Mouse (Mus musculus) MEL (cell line): Measurements from ENCODE around the gene Tiprl. TPM values are rescaled to one million over a fixed set of nuclear protein-coding genes. Genes with fewer than 3 reads are reported as not detected.

Experiments
- DNase-seq: peaks from one replicate; pipeline ENCODE4 v3.0.0; 2011; ENCODE audit warnings: low read depth, low spot score
- H3K27ac ChIP-seq: 2 replicates; pipeline ENCODE4 v1.5.1; 2012; ENCODE audit warnings: low read depth, mild to moderate bottlenecking, control low read depth, low read length, moderate library complexity; ENCODE audit not compliant: control insufficient read depth
- H3K27me3 ChIP-seq, 2 experiments: fragments of 150-350 bp in 1 of 2; sonication (generic) in 1 of 2; 2 replicates each; pipeline ENCODE4 v1.6.1; 2012; ENCODE audit warnings: low read length in 2 of 2, mild to moderate bottlenecking in 2 of 2, improper control_type of control experiment in 1 of 2, moderate library complexity in 1 of 2; ENCODE audit not compliant: insufficient read depth in 2 of 2, control insufficient read depth in 1 of 2
- H3K36me3 ChIP-seq, 2 experiments: 2 replicates each; pipeline ENCODE4 v1.6.1; 2012 to 2014; ENCODE audit warnings: low read length in 2 of 2, improper control_type of control experiment in 1 of 2, inconsistent platforms in 1 of 2, mild to moderate bottlenecking in 1 of 2; ENCODE audit not compliant: insufficient read depth in 2 of 2, control insufficient read depth in 1 of 2
- H3K4me1 ChIP-seq, 2 experiments: fragments of 150-350 bp in 1 of 2; sonication (generic) in 1 of 2; 2 replicates each; pipeline ENCODE4 v1.6.1; 2012; ENCODE audit warnings: low read length in 2 of 2, improper control_type of control experiment in 1 of 2, mild to moderate bottlenecking in 1 of 2; ENCODE audit not compliant: insufficient read depth in 2 of 2, control insufficient read depth in 1 of 2
- H3K4me3 ChIP-seq, 2 experiments: fragments of 150-350 bp in 1 of 2; sonication (generic) in 1 of 2; 2 replicates each; pipeline ENCODE4 v1.5.1; 2012; ENCODE audit warnings: low read depth in 2 of 2, low read length in 2 of 2, mild to moderate bottlenecking in 2 of 2, moderate library complexity in 2 of 2, control low read depth in 1 of 2, improper control_type of control experiment in 1 of 2; ENCODE audit not compliant: control insufficient read depth in 1 of 2, insufficient read depth in 1 of 2
- H3K79me2 ChIP-seq: 2 replicates; pipeline ENCODE4 v1.6.1; 2012; ENCODE audit warnings: mild to moderate bottlenecking, low read length, moderate library complexity; ENCODE audit not compliant: control insufficient read depth, poor library complexity, insufficient read depth
- H3K9ac ChIP-seq: 2 replicates; pipeline ENCODE4 v1.6.1; 2012; ENCODE audit warnings: low read depth, mild to moderate bottlenecking, control low read depth, low read length, moderate library complexity; ENCODE audit not compliant: control insufficient read depth, poor library complexity, severe bottlenecking
- H3K9me3 ChIP-seq: fragments of 150-350 bp; sonication (generic); replicated peaks from 2 replicates; pipeline ENCODE4 v1.6.1; 2012; ENCODE audit warnings: mild to moderate bottlenecking, low read length, improper control_type of control experiment, moderate library complexity; ENCODE audit not compliant: insufficient read depth
- BHLHE40 ChIP-seq: IDR thresholded peaks from 2 replicates; pipeline ENCODE4 v1.6.1; 2012; ENCODE audit warnings: low read depth, mild to moderate bottlenecking, inconsistent platforms, low read length, improper control_type of control experiment, borderline replicate concordance
- CHD1 ChIP-seq: IDR thresholded peaks from 2 replicates; pipeline ENCODE4 v1.6.1; 2012; ENCODE audit warnings: low read depth, mild to moderate bottlenecking, inconsistent platforms, low read length, improper control_type of control experiment
- CHD2 ChIP-seq: IDR thresholded peaks from 2 replicates; pipeline ENCODE4 v1.6.1; 2011; ENCODE audit warnings: low read length, improper control_type of control experiment
- CTCF ChIP-seq, 3 experiments: IDR thresholded peaks in 2 of 3; conservative IDR thresholded peaks in 1 of 3; 2 replicates each; pipeline ENCODE4 v1.5.1; 2011 to 2012; ENCODE audit warnings: low read length in 3 of 3, low read depth in 2 of 3, mild to moderate bottlenecking in 2 of 3, improper control_type of control experiment in 1 of 3, inconsistent platforms in 1 of 3, mixed read lengths in 1 of 3, moderate library complexity in 1 of 3; ENCODE audit not compliant: control insufficient read depth in 1 of 3, insufficient read depth in 1 of 3, poor library complexity in 1 of 3, severe bottlenecking in 1 of 3
- JUND ChIP-seq: IDR thresholded peaks from 2 replicates; pipeline ENCODE4 v1.6.1; 2011; ENCODE audit warnings: low read depth, mild to moderate bottlenecking, improper control_type of control experiment, low read length
- MAFK ChIP-seq: IDR thresholded peaks from 2 replicates; pipeline ENCODE4 v1.6.1; 2011; ENCODE audit warnings: low read depth, mild to moderate bottlenecking, low read length, improper control_type of control experiment, borderline replicate concordance
- MYB ChIP-seq: IDR thresholded peaks from 2 replicates; pipeline ENCODE4 v1.6.1; 2011; ENCODE audit warnings: mild to moderate bottlenecking, low read depth, low read length, improper control_type of control experiment
- MYC ChIP-seq: IDR thresholded peaks from 2 replicates; pipeline ENCODE4 v1.6.1; 2011; ENCODE audit warnings: low read depth, mild to moderate bottlenecking, low read length, improper control_type of control experiment, moderate library complexity
- NELFE ChIP-seq: IDR thresholded peaks from 2 replicates; pipeline ENCODE4 v1.6.1; 2011; ENCODE audit warnings: low read depth, low read length, improper control_type of control experiment
- NRF1 ChIP-seq: IDR thresholded peaks from 2 replicates; pipeline ENCODE4 v1.6.1; 2014; ENCODE audit warnings: low read depth, mild to moderate bottlenecking, inconsistent platforms, low read length, improper control_type of control experiment, moderate library complexity; ENCODE audit not compliant: poor library complexity, insufficient read depth, severe bottlenecking
- RAD21 ChIP-seq: IDR thresholded peaks from 2 replicates; pipeline ENCODE4 v1.6.1; 2011; ENCODE audit warnings: mild to moderate bottlenecking, low read depth, low read length, improper control_type of control experiment
- RCOR1 ChIP-seq: IDR thresholded peaks from 2 replicates; pipeline ENCODE4 v1.6.1; 2012; ENCODE audit warnings: low read depth, mild to moderate bottlenecking, inconsistent platforms, low read length, improper control_type of control experiment
- TAL1 ChIP-seq: IDR thresholded peaks from 2 replicates; pipeline ENCODE4 v1.6.1; 2012; ENCODE audit warnings: mild to moderate bottlenecking, inconsistent platforms, low read length, moderate library complexity, mixed read lengths
- TBP ChIP-seq: IDR thresholded peaks from 2 replicates; pipeline ENCODE4 v1.8.0; 2011; ENCODE audit warnings: low read depth, low read length, improper control_type of control experiment
- TCF12 ChIP-seq: IDR thresholded peaks from 2 replicates; pipeline ENCODE4 v1.6.1; 2014; ENCODE audit warnings: low read depth, mild to moderate bottlenecking, inconsistent platforms, low read length, improper control_type of control experiment, moderate library complexity
- UBTF ChIP-seq: IDR thresholded peaks from 2 replicates; pipeline ENCODE4 v1.6.1; 2012; ENCODE audit warnings: low read depth, mild to moderate bottlenecking, inconsistent platforms, low read length, improper control_type of control experiment, moderate library complexity, borderline replicate concordance; ENCODE audit not compliant: insufficient read depth
- USF1 ChIP-seq: IDR thresholded peaks from 2 replicates; pipeline ENCODE4 v1.6.1; 2014; ENCODE audit warnings: low read depth, mild to moderate bottlenecking, inconsistent platforms, low read length, improper control_type of control experiment, moderate library complexity
- ZC3H11A ChIP-seq: IDR thresholded peaks from 2 replicates; pipeline ENCODE4 v1.6.1; 2012; ENCODE audit warnings: low read depth, mild to moderate bottlenecking, inconsistent platforms, low read length, improper control_type of control experiment
- ZMIZ1 ChIP-seq: IDR thresholded peaks from 2 replicates; pipeline ENCODE4 v1.6.1; 2012; ENCODE audit warnings: low read depth, mild to moderate bottlenecking, inconsistent platforms, low read length, improper control_type of control experiment, moderate library complexity
- polyA plus RNA-seq, 2 experiments: library from polyadenylated mRNA; stranded (reverse) in 1 of 2; unstranded in 1 of 2; fragments of >175 nt in 1 of 2; fragments of >200 nt in 1 of 2; gene quantifications; 2 replicates each; pipeline versions ENCODE4 v1.2.1 to v1.2.4; 2012; ENCODE audit warnings: low replicate concordance in 2 of 2, low read depth in 1 of 2; ENCODE audit not compliant: insufficient read length in 2 of 2, insufficient read depth in 1 of 2, missing spikeins in 1 of 2
- total RNA-seq: library from RNA; depleted of rRNA; stranded (reverse); fragments of 300-350 nt; gene quantifications from 2 replicates; pipeline ENCODE4 v1.2.3, GENCODE M21; 2012

Gene Tiprl
- total and polyA plus RNA-seq, 3 experiments, result 50.6 to 293 (median 51.4) TPM

GRCm38 (mm10) chr1:165187357-165187756 is 49.4 kb downstream of the Tiprl start:
- no peak overlapping the region for H3K27ac ChIP-seq
- H3K9ac ChIP-seq, result no peak overlapping the region
- H3K4me1 ChIP-seq, result no peaks in the 10 kb centered on the region
- H3K27me3 ChIP-seq, result no peaks in the 10 kb centered on the region
- H3K36me3 ChIP-seq, result no peaks in the 10 kb centered on the region
- H3K79me2 ChIP-seq, result no peaks in the 10 kb centered on the region
- no peaks in the 10 kb centered on the region for H3K9me3 ChIP-seq
- TF ChIP-seq TCF12 (no peak), JUND (no peak), CTCF (IDR thresholded peaks at IDR 0.05 in 2 of 3, conservative IDR thresholded peaks at IDR 0.05 in 1 of 3; ENCODE audit: control insufficient read depth in 1 of 3, insufficient read depth in 1 of 3, low read depth in 2 of 3, low read length in 3 of 3, poor library complexity in 1 of 3, severe bottlenecking in 1 of 3) (no peak), TAL1 (no peak), CHD2 (no peak), NELFE (no peak), ZMIZ1 (no peak)
- no peak for DNase-seq
- H3K4me3 ChIP-seq, result no peak overlapping the region

GRCm38 (mm10) chr1:165186491-165186890 is 50.3 kb downstream of the Tiprl start:
- TF ChIP-seq UBTF, result no peak
- TF ChIP-seq MYC, result no peak
- no peak for TF ChIP-seq TBP
- no peak for TF ChIP-seq CHD1
- TF ChIP-seq RAD21, result no peak
- TF ChIP-seq NRF1, result no peak
- no peak for TF ChIP-seq MYB
- no peak for TF ChIP-seq NELFE
- no peak for TF ChIP-seq USF1
- no peak for TF ChIP-seq MAFK
- TF ChIP-seq JUND, result no peak
- TF ChIP-seq CHD2, result no peak
- TF ChIP-seq RCOR1, result no peak
- no peak for TF ChIP-seq ZC3H11A
- no peak for TF ChIP-seq BHLHE40
- no peaks in the 10 kb centered on the region for H3K4me1 ChIP-seq
- no peaks in the 10 kb centered on the region for H3K27me3 ChIP-seq
- no peak overlapping the region for H3K4me3 ChIP-seq
- no peak overlapping the region for H3K27ac ChIP-seq
- H3K79me2 ChIP-seq, result no peaks in the 10 kb centered on the region
- H3K9me3 ChIP-seq, result no peaks in the 10 kb centered on the region
- no peak for DNase-seq
- no peak overlapping the region for H3K9ac ChIP-seq
- H3K36me3 ChIP-seq, result no peaks in the 10 kb centered on the region
